Mouse (Mus musculus): ENCODE data around the gene Inpp5f.

GRCm38 (mm10) chr7:128727701-128728100, 116.6 kb downstream of the Inpp5f start:
- no peak for TF ChIP-seq CTCF (IDR thresholded peaks at IDR 0.05)
- no peak for TF ChIP-seq POLR2A (IDR thresholded peaks at IDR 0.05; ENCODE audit: insufficient read depth, low read depth, low read length)
- TF ChIP-seq EP300 (IDR thresholded peaks at IDR 0.05; ENCODE audit: insufficient read depth, low read depth, low read length): no peak

Measured in heart, adult 2 months (tissue).